Mouse (Mus musculus) layer of hippocampus, adult 8-10 months (tissue): ENCODE measurements around the gene Gm28043. TPM values are rescaled to one million over a fixed set of nuclear protein-coding genes. Genes with fewer than 3 reads are reported as not detected.

Experiments
- DNase-seq, 2 experiments: peaks; one replicate each; pipeline ENCODE4 v3.0.0; 2022; ENCODE audit warnings: low spot score in 2 of 2
- total RNA-seq, 4 experiments: library from RNA; stranded (reverse); gene quantifications; 2 replicates each; pipeline ENCODE4 v1.2.4; 2022

Gm28043 gene
- total RNA-seq, 4 experiments from 2014 or later: 4.5 to 6.3 (median 5.5) TPM

- no peak for DNase-seq
Measured at GRCm38 (mm10) chr17:29679038-29679767, 64.5 kb downstream of the Gm28043 start.

- DNase-seq: peak; percentile 41
Measured at GRCm38 (mm10) chr17:29680174-29680573, 65.5 kb downstream of the Gm28043 start.

GRCm38 (mm10) chr17:29680921-29681320 lies 66.2 kb downstream of the Gm28043 start:
- DNase-seq: no peak

- DNase-seq: no peak
Measured at GRCm38 (mm10) chr17:29681669-29682068, 67.0 kb downstream of the Gm28043 start.

- DNase-seq: no peak
Measured at GRCm38 (mm10) chr17:29682261-29682660, 67.6 kb downstream of the Gm28043 start.

- DNase-seq: no peak
Measured at GRCm38 (mm10) chr17:29683127-29683526, 68.5 kb downstream of the Gm28043 start.

DNA sequence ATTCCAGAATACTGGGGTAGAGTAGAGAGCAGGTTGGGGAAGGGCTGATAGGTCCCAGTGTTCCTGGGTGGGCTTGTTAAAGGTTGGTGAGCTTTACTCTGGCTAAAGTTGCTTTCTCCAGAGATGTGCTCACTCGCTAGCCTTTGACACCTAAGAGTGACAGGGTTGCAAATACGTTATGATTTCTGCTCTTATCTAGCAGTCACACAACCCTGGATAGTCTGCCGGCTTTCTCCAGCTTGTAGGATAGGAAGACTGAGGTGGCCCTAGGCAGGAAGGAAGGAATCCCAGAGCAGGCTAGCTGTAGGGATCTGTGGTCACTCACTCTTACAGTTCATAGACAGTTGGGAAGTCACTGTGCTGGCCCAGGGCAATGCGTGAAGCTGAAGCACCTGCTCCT lies 69.6 kb downstream of the Gm28043 start:
- no peak for DNase-seq

DNA sequence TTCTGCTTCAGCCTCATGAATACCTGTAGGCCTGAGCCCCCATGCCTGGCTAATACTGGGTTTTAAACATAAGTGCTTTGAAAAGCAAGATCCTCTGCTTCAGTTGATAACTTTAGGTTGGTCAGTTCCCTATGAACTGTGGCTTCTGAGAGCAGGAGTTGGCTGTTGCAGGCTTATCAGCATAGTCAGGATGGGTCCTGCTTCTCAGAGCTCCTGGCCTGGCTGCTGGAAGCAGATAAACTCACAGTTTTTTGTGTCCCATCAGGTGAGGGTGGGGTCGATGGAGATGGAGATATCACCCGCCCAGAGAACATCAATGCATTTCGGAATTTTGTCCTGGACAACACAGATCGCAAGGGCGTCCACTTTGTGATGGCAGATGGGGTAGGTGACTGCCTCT lies 72.1 kb downstream of the Gm28043 start:
- DNase-seq: no peak

GRCm38 (mm10) chr17:29687373-29687772 lies 72.7 kb downstream of the Gm28043 start:
- DNase-seq: no peak

DNA sequence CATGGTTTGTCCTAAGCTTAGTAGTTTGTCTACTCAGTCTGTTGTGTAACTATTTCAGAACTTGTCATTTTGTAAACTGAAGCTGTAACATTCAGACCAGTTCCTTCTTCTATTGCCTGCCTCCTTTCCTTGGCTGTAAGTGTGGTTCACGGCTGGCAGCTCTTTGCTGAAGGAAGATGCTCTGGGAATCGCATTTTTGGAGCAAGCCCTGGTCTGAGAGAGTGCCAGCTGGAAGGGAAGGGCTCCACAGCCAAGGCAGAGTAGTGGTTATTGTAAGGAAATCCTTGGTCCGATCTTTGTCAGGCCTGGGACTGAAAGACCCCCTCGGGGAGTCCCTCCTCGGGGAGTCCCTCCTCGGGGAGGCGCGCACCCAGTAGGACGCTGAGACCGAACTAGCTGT lies 73.9 kb downstream of the Gm28043 start:
- DNase-seq: no peak

DNA sequence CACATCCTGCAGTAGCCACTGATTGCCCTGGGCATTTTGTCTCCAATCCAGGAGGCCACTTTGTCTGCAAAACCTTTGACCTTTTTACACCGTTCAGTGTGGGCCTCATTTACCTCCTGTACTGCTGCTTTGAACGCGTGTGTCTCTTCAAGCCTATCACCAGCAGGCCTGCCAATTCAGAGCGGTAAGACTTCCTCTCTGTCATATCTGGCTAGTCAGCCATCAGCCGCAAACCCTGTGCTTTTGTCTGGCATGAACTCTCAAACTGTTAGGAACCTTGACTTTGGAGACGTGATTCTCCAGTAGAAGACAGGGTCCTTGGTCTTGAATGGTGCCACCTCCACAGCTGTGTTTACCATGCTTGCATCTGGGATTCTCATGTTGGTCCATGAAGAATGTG lies 75.6 kb downstream of the Gm28043 start:
- DNase-seq: no peak

DNA sequence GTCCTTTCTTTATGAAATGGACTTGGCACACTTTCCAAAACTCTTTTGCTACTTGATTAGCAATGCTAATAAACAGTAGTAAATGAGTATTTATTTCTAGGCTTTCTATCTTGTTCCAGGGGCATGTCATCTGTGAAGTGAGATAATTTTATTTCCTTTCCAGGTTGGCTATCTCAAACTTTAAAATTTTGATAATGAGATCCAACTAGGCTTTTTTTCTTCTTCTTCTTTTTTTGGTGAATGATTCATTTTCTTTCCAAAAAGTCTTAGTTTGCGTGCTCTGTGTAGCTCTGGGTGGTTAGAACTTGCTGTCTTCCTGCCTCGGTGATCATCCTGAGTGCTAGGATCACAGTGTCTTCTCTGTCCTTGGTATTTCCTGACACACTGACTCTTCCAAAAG lies 78.2 kb downstream of the Gm28043 start:
- no peak for DNase-seq

DNA sequence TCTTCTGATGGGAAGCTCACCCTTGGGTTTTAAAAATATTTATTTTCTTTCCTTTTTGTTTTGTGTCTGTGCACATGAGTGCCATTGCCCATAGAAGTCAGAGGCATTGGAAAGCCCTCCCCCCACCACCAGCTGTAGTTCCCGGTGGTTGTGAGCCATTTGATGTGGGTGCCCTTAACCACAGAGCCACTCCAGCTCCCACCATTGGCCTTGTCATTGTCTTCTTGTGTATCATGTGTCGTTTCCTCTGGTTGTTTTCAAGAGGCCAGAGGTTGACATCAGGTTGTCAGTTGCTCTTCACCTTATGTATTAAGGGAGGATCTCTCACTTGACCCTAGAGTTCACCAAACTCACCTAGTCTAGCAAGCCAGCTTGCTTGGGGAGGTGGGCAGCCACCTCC lies 78.9 kb downstream of the Gm28043 start:
- no peak for DNase-seq

DNA sequence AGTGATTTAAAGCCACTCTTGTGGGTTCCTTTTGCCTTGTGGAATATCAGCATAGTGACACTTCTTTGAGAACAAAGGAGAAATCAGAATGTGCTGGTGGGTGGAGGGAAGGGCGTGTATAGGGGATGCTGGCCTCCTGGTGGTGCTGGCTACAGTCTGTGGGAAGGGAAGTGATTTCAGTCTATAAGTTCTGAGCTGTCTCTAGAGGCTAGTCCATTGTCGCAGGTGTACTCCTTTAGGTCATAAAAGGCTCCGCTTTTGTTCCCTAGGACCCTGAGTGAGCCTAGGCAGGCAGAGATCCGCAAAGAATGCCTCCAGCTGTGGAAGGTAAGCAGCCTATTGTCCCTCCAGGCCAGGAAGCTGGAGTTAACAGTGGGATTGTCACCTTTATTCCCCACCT lies 79.8 kb downstream of the Gm28043 start:
- DNase-seq: no peak

DNA sequence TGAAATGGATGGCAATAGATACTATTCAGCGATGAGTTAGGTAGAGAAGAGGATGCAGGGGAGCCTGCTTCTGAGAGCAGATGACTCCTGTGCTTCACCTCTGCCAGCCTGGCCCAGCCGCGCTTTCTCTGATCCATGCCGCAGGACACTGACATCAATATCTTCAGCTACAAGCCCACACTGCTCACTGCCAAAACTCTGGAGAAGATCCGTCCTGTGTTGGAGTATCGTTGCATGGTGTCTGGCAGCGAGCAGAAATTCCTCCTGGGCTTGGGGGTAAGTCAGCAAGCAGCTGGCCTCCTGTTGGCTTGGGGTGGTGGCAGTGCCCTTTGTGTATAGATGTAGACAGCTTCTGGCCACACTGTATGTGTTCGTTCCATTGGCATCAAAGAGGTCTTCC lies 82.3 kb downstream of the Gm28043 start:
- DNase-seq: no peak

GRCm38 (mm10) chr17:29698421-29698820 lies 83.7 kb downstream of the Gm28043 start:
- no peak for DNase-seq

- DNase-seq: no peak
Measured at GRCm38 (mm10) chr17:29700573-29700972, 85.9 kb downstream of the Gm28043 start.

GRCm38 (mm10) chr17:29702938-29703710 lies 88.4 kb downstream of the Gm28043 start:
- DNase-seq: peak; percentile 69 to 70

GRCm38 (mm10) chr17:29704781-29705180 lies 90.1 kb downstream of the Gm28043 start:
- DNase-seq: peak in 1 of 2 experiments; percentile 55

- DNase-seq: no peak
Measured at GRCm38 (mm10) chr17:29705881-29706280, 91.2 kb downstream of the Gm28043 start.

- DNase-seq: no peak
Measured at GRCm38 (mm10) chr17:29706981-29707545, 92.4 kb downstream of the Gm28043 start.

GRCm38 (mm10) chr17:29708783-29709182 lies 94.1 kb downstream of the Gm28043 start:
- no peak for DNase-seq
